ENCODE assay signal across 16 mouse cellular contexts in genomic region chr1:38757791-38758403, GRCm38 (mm10).
DNase-seq lines count a peak whose midpoint lies in the region; ATAC-seq lines count a peak whose summit lies in the region.
"Had no signal": no experiment of that assay in that cellular context is flagged by ENCODE, and none has a peak within 500 bp of the region (broad histone marks: within the 10 kb centered on the region; RNA-seq: fewer than 3 reads in every experiment).

No protein-coding gene starts in this region.

- H3K27me3 ChIP-seq in hindbrain, embryonic 12.5 days: no peaks in the 10 kb centered on the region
- H3K27me3 ChIP-seq: embryonic facial prominence, embryonic 15.5 days; Patski had no signal

- no peaks in the 10 kb centered on the region for H3K36me3 ChIP-seq in hindbrain, embryonic 12.5 days
- H3K36me3 ChIP-seq: embryonic facial prominence, embryonic 15.5 days had no signal

- peak; percentile 26 for DNase-seq in heart, postnatal 4 days
- no peak for DNase-seq in heart, postnatal 25 days (ENCODE audit: low spot score)
- DNase-seq in brain, adult 2 months (ENCODE audit: low read depth, low spot score): peak; percentile 59
- peak; percentile 94 for DNase-seq in cerebellum, postnatal 14 days
- no peak for DNase-seq in urinary bladder, postnatal 25 days (ENCODE audit: low spot score)
- no peak for DNase-seq in right cerebral cortex, postnatal 14 days
- DNase-seq: adrenal gland, postnatal 14 days; heart, adult 11 months; layer of hippocampus, postnatal 36 days had no signal

- 0 out of 2 replicates have a peak overlapping the region, but pooled peaks have one; percentile 30 for H3K27ac ChIP-seq in hindbrain, embryonic 12.5 days
- H3K27ac ChIP-seq: embryonic facial prominence, embryonic 15.5 days; stomach, postnatal 0 days had no signal

- H3K9me3 ChIP-seq in hindbrain, embryonic 12.5 days (replicated peaks): no peaks in the 10 kb centered on the region

- intact Hi-C loops in heart, postnatal 25 days (cut with DNase I): no loop called here

- H3K4me1 ChIP-seq in hindbrain, embryonic 12.5 days: peaks cover 18% of the 10 kb centered on the region

- no peak overlapping the region for H3K9ac ChIP-seq in hindbrain, embryonic 12.5 days
- H3K9ac ChIP-seq: embryonic facial prominence, embryonic 15.5 days had no signal

- H3K4me3 ChIP-seq in hindbrain, embryonic 12.5 days: no peak overlapping the region
- H3K4me3 ChIP-seq: embryonic facial prominence, embryonic 15.5 days had no signal

- H3K4me2 ChIP-seq in hindbrain, embryonic 12.5 days (replicated peaks): no peak overlapping the region
- H3K4me2 ChIP-seq: embryonic facial prominence, embryonic 15.5 days had no signal

- ATAC-seq in hindbrain, embryonic 12.5 days (ENCODE audit: low FRiP score): no peak
- ATAC-seq in megakaryocyte-erythroid progenitor cell, adult 5-6 weeks (replicated peaks; ENCODE audit: low FRiP score, low TSS enrichment, poor library complexity, severe bottlenecking): no peak
- ATAC-seq: intestine, postnatal 0 days; lung, postnatal 0 days; Patski had no signal

- WGBS in hindbrain, embryonic 12.5 days: 69% methylated on average over 5 of the region's 5 CpGs

Comparison
In these comparisons a context has a peak if more than half of its experiments do, and no peak if none do; other contexts are left out.
1. DNase-seq: peak in heart, postnatal 4 days (single experiment), brain, adult 2 months (single experiment) and cerebellum, postnatal 14 days (2 of 2); none in heart, postnatal 25 days (single experiment), urinary bladder, postnatal 25 days (single experiment) and right cerebral cortex, postnatal 14 days (single experiment).